Mouse (Mus musculus) limb, embryonic 13.5 days (tissue): ENCODE measurements around the gene Mxra7. TPM values are rescaled to one million over a fixed set of nuclear protein-coding genes. Genes with fewer than 3 reads are reported as not detected.

Experiments used
- ATAC-seq: fragments of 200-750 bp; cut with Nextera tagmentation; 2 replicates; pipeline ENCODE4 v1.8.0; 2017; ENCODE audit warnings: low read depth, moderate number of reproducible peaks, moderate TSS enrichment; ENCODE audit not compliant: low FRiP score
- H3K27ac ChIP-seq: fragments of 300-500 bp; sonication (generic); 2 replicates; pipeline ENCODE4 v1.5.1; 2015; ENCODE audit warnings: inconsistent platforms, mild to moderate bottlenecking, moderate library complexity
- H3K27me3 ChIP-seq: fragments of 300-500 bp; sonication (generic); 2 replicates; pipeline ENCODE4 v1.6.1; 2015; ENCODE audit warnings: mild to moderate bottlenecking, inconsistent platforms
- H3K36me3 ChIP-seq: fragments of 300-500 bp; sonication (generic); 2 replicates; pipeline ENCODE4 v1.6.1; 2015; ENCODE audit warnings: inconsistent platforms, mild to moderate bottlenecking, moderate library complexity
- H3K4me1 ChIP-seq: fragments of 300-500 bp; sonication (generic); 2 replicates; pipeline ENCODE4 v1.6.1; 2015; ENCODE audit warnings: inconsistent platforms
- H3K4me2 ChIP-seq: fragments of 300-500 bp; sonication (generic); replicated peaks from 2 replicates; pipeline ENCODE4 v1.6.1; 2015; ENCODE audit warnings: inconsistent platforms, mild to moderate bottlenecking, moderate library complexity
- H3K4me3 ChIP-seq: fragments of 300-500 bp; sonication (generic); 2 replicates; pipeline ENCODE4 v1.5.1; 2015; ENCODE audit warnings: moderate library complexity, mild to moderate bottlenecking, inconsistent platforms
- H3K9ac ChIP-seq: fragments of 300-500 bp; sonication (generic); 2 replicates; pipeline ENCODE4 v1.6.1; 2015; ENCODE audit warnings: mild to moderate bottlenecking, inconsistent platforms
- H3K9me3 ChIP-seq: fragments of 300-500 bp; sonication (generic); 2 replicates; pipeline ENCODE4 v1.6.1; 2016; ENCODE audit warnings: inconsistent platforms
- WGBS: fragments of 180-500 bp; shearing (Covaris S2); methylation state at CpG from one replicate; pipeline ENCODE4 v1.1.7; 2015; 5-methylcytosine and 5-hydroxymethylcytosine counted together
- polyA plus RNA-seq: library from polyadenylated mRNA; unstranded; fragments of >200 nt; fragmentation: Nextera tagmentation; extraction: Ambion mirVana; gene quantifications from 2 replicates; pipeline ENCODE4 v1.2.1, GENCODE M21; 2015

Gene Mxra7
- polyA plus RNA-seq, 1 experiment from 2014 or later = 17.1 TPM

DNA sequence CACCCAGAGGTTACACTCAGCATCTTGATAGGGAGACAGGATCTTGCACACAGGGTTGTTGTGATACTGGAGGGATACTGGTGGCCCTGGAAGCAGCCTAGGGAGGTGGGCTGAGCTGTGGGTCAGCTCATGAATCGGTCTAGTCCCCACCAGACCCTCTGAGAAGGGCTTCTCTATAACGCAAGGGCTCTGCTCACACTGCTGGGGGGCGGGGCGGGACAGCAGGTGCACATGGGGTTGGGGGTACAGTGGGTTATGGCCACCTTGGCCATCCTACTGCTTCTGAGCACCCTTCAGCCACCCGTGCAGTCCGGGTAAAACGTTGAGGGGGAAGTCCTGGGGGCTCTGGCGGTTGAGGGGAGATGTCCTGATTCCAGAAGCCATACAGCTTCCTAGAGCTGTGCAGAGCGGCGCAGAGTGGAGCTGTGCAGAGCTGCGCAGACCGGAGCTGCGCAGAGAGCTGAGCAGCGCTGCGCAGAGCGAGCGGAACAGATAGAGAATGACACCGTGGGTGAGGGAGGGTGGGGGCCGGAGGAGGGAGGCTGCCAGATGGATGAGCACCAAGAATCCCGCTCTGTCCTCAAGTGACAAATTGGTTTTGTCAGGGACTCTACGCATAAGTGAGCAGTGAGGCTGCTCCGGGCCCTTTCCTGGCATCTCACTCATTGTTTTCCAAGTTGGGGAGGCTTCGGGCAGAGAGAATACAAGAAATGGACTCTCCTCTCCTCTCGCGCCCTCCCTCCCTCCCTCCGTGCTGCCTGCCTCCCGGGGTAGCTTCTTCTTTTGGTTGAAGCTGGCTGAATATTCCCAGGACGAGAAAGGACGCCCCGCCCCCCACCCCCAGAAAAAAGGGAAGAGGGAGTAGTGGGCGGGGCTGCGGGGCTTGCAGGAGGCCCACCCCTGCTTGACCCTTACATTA lies 16.6 kb downstream of the Mxra7 start:
- Histone ChIP-seq H3K4me2 (peak overlapping the region; percentile 68), H3K27me3 (no peaks in the 10 kb centered on the region; the same call in 1 of the 2 replicates), H3K9me3 (no peaks in the 10 kb centered on the region), H3K4me1 (peaks cover 66% of the 10 kb centered on the region), H3K36me3 (no peaks in the 10 kb centered on the region), H3K27ac (peak overlapping the region; percentile 48; the same call in 1 of the 2 replicates), H3K9ac (peak overlapping the region; percentile 48), H3K4me3 (peak overlapping the region; percentile 38)
- ATAC-seq = 0 out of 2 replicates have a peak, but pooled peaks have one; percentile 46
- WGBS = 7% methylated on average over 31 of the region's 32 CpGs

GRCm38 (mm10) chr11:116810528-116810927 lies 17.3 kb downstream of the Mxra7 start:
- H3K4me3 ChIP-seq = no peak overlapping the region

DNA sequence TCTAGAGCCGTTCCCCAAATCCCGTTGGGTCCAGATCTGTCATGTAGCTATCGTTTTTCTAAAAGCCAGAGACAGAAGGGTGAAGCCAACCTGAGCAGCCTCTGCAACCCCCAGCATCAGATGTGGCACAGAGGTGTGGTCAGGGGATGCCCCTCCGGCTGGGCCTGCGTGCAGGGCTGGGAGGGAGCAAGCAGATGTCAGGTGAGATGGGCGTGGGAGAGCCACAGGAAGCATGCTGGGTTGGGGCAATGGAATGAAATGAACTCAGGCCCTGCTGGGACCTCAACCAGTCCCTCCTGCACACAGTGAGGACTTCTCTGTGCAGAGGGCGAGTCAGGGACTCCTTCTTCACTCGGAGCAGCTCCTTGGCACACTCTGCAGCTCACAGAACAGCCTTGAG lies 18.3 kb downstream of the Mxra7 start:
- Histone ChIP-seq H3K4me1 (peaks cover 55% of the 10 kb centered on the region), H3K9me3 (no peaks in the 10 kb centered on the region), H3K4me3 (no peak overlapping the region), H3K27ac (no peak overlapping the region), H3K36me3 (no peaks in the 10 kb centered on the region), H3K9ac (0 out of 2 replicates have a peak overlapping the region, but pooled peaks have one; percentile 35), H3K4me2 (no peak overlapping the region), H3K27me3 (no peaks in the 10 kb centered on the region; the same call in 1 of the 2 replicates)
- ATAC-seq = no peak
- WGBS = 78% methylated on average over 8 of the region's 8 CpGs

More at GRCm38 (mm10) chr11:116810528-116810927, 17.3 kb downstream of the Mxra7 start:
- no peak overlapping the region for H3K27ac ChIP-seq
- no peak overlapping the region for H3K4me2 ChIP-seq
- no peaks in the 10 kb centered on the region for H3K36me3 ChIP-seq
- H3K9ac ChIP-seq = no peak overlapping the region
- H3K4me1 ChIP-seq = peaks cover 65% of the 10 kb centered on the region
- ATAC-seq = no peak
- 68% methylated on average over 11 of the region's 11 CpGs for WGBS
- H3K9me3 ChIP-seq = no peaks in the 10 kb centered on the region
- no peaks in the 10 kb centered on the region; the same call in 1 of the 2 replicates for H3K27me3 ChIP-seq

DNA sequence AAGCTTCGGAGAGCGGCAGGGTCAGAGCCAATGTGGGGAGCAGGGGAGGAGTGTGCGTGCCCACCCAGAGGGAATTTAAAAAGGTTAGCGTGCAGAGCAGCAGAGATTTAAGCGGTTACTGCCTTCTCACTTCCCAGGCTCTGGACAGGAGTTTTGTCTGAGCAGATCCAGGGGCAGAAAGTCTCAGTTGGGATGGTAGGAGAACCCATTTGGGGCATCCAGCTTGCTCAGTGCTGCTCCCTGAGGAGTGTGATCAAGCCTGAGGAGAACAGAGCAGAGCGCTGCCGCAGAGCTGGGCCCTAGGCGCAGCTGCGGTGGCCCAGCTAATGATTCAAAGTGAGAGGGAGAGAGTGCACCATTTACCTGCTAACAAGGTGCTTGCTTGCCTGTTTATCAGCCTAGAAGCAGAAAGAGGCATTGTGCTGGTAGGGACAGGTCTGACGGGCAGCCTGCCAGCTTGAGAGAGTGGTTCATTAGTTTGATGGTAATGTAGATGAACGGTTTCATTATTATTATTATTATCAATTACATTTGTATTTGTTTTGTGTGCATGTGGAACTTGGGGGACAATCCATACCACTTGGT lies 18.9 kb downstream of the Mxra7 start:
- 79% methylated on average over 11 of the region's 11 CpGs for WGBS
- no peak overlapping the region for H3K27ac ChIP-seq
- no peaks in the 10 kb centered on the region for H3K36me3 ChIP-seq
- H3K4me1 ChIP-seq = peaks cover 49% of the 10 kb centered on the region
- no peak for ATAC-seq
- H3K4me2 ChIP-seq = no peak overlapping the region
- H3K4me3 ChIP-seq = no peak overlapping the region
- H3K9ac ChIP-seq = no peak overlapping the region
- no peaks in the 10 kb centered on the region; the same call in 1 of the 2 replicates for H3K27me3 ChIP-seq
- H3K9me3 ChIP-seq = no peaks in the 10 kb centered on the region

- Histone ChIP-seq H3K4me3 (no peak overlapping the region), H3K36me3 (no peaks in the 10 kb centered on the region), H3K9ac (no peak overlapping the region), H3K4me2 (0 out of 2 replicates have a peak overlapping the region, but pooled peaks have one; percentile 5), H3K4me1 (peaks cover 41% of the 10 kb centered on the region), H3K27ac (no peak overlapping the region; the same call in 1 of the 2 replicates), H3K27me3 (no peaks in the 10 kb centered on the region; the same call in 1 of the 2 replicates), H3K9me3 (no peaks in the 10 kb centered on the region)
- WGBS = 24% methylated on average over 7 of the region's 7 CpGs
- ATAC-seq = peak; percentile 21; the same call in 1 of the 2 replicates
Observed at GRCm38 (mm10) chr11:116807938-116808606, 19.8 kb downstream of the Mxra7 start.

DNA sequence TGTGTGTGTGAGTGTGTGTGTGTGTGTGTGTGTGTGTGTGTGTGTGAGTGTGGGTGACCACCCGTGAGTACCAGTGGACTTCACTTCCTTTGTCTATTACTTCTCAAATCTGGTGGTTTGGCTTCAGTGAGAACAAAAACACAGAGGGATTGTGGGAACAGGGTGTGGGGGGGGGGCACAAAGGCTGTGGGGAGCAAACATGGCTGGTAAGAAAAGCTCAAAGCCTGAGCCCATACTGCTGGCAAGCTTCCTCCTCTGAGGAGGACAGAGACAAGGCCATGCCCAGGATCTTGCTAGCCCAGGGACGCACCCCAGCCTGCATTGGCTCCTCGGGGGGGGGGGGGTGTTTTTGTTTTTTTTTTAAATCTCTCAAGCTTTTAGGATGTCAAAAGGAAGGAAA lies 20.3 kb downstream of the Mxra7 start:
- no peak overlapping the region for H3K4me3 ChIP-seq
- 74% methylated on average over 3 of the region's 3 CpGs for WGBS
- no peak overlapping the region for H3K27ac ChIP-seq
- H3K36me3 ChIP-seq = no peaks in the 10 kb centered on the region
- no peak for ATAC-seq
- H3K9me3 ChIP-seq = no peaks in the 10 kb centered on the region
- H3K4me2 ChIP-seq = no peak overlapping the region
- H3K27me3 ChIP-seq = no peaks in the 10 kb centered on the region; the same call in 1 of the 2 replicates
- H3K9ac ChIP-seq = no peak overlapping the region
- peaks cover 35% of the 10 kb centered on the region for H3K4me1 ChIP-seq

- H3K4me1 ChIP-seq = peaks cover 31% of the 10 kb centered on the region
- H3K4me2 ChIP-seq = no peak overlapping the region
- WGBS = 42% methylated on average over 7 of the region's 7 CpGs
- H3K4me3 ChIP-seq = no peak overlapping the region
- no peaks in the 10 kb centered on the region; the same call in 1 of the 2 replicates for H3K27me3 ChIP-seq
- H3K27ac ChIP-seq = no peak overlapping the region
- H3K9ac ChIP-seq = no peak overlapping the region; the same call in 1 of the 2 replicates
- ATAC-seq = no peak
- no peaks in the 10 kb centered on the region for H3K36me3 ChIP-seq
- no peaks in the 10 kb centered on the region for H3K9me3 ChIP-seq
Observed at GRCm38 (mm10) chr11:116807116-116807515, 20.7 kb downstream of the Mxra7 start.

DNA sequence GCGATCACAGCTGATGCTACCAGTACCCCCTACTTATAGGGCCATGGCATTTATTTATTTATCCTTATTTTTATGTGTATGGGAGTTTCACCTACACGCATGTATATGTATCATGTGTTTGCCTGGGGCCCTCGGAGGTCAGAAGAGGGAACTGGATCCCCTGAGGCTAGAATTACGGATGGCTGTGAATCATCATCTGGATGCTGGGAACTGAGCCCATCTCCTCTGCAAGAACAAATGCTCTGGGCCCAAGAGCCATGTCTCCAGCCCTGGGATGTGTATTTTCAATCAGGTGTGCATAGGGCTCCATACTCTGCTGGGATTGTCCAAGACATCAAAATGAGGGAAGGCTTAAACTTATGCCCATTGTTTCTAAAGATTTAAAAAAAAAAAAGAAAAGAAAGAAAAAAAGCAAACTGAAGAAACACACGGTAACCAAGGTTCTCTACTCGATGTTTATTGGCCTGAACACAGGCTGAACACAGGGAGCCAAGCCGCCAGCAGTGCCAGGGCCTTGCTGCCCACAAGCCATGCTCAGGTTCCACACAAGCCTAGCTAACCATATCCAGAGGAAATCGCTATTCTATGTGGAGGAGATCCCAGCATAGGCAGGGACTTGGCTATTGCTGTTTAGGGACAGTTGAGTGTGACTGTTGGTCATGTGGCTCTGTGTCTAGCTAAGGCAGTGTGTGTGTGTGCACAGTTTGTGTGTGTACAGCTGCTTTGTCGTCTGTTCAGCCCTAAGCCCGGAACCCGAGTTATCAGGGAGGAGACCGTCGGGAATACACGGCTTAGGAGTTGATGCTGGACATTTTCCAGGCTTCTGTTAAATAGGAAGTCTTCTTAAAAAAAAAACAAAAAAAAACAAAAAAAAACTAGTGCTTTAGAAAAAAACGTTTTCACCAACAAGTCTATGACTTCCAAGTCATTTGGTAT lies 21.4 kb downstream of the Mxra7 start:
- Histone ChIP-seq H3K36me3 (no peaks in the 10 kb centered on the region), H3K4me3 (no peak overlapping the region), H3K27ac (0 out of 2 replicates have a peak overlapping the region, but pooled peaks have one; percentile 4), H3K4me2 (no peak overlapping the region), H3K9me3 (no peaks in the 10 kb centered on the region), H3K4me1 (peaks cover 26% of the 10 kb centered on the region), H3K27me3 (no peaks in the 10 kb centered on the region; the same call in 1 of the 2 replicates), H3K9ac (peak overlapping the region; percentile 10; the same call in 1 of the 2 replicates)
- WGBS = 76% methylated on average over 15 of the region's 15 CpGs
- ATAC-seq = no peak

GRCm38 (mm10) chr11:116802709-116803108 lies 25.1 kb downstream of the Mxra7 start:
- Histone ChIP-seq H3K9me3 (no peaks in the 10 kb centered on the region), H3K27me3 (no peaks in the 10 kb centered on the region), H3K4me2 (no peak overlapping the region), H3K9ac (no peak overlapping the region), H3K27ac (no peak overlapping the region), H3K4me3 (no peak overlapping the region), H3K4me1 (peaks cover 15% of the 10 kb centered on the region), H3K36me3 (no peaks in the 10 kb centered on the region)
- no peak for ATAC-seq
- 88% methylated on average over 5 of the region's 5 CpGs for whole genome bisulfite sequencing

DNA sequence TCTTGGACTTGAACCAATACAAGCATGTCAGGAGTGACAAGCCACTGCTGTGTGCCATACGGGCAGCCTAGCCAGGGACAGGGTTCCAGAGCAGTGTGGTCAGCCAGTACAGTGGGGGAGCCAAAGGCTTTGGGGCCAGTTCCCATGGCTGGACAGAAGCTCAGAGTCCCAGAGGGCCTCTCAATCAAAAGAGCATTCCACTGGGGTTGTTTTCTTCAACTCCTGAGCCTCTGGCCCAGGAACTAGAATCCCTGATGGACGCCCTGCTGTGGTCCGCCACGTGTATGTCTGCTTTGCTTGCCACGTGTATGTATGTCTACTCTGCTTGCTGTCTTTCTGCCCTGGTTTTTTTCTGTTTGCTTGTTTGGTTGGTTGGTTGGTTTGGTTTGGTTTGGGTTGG lies 26.7 kb downstream of the Mxra7 start:
- Histone ChIP-seq H3K9me3 (no peaks in the 10 kb centered on the region), H3K4me1 (0 out of 2 replicates have a peak, but pooled peaks cover 5% of the 10 kb centered on the region), H3K36me3 (no peaks in the 10 kb centered on the region), H3K27ac (no peak overlapping the region), H3K4me2 (no peak overlapping the region), H3K9ac (no peak overlapping the region), H3K27me3 (no peaks in the 10 kb centered on the region), H3K4me3 (no peak overlapping the region)
- 72% methylated on average over 5 of the region's 5 CpGs for WGBS
- ATAC-seq = no peak

DNA sequence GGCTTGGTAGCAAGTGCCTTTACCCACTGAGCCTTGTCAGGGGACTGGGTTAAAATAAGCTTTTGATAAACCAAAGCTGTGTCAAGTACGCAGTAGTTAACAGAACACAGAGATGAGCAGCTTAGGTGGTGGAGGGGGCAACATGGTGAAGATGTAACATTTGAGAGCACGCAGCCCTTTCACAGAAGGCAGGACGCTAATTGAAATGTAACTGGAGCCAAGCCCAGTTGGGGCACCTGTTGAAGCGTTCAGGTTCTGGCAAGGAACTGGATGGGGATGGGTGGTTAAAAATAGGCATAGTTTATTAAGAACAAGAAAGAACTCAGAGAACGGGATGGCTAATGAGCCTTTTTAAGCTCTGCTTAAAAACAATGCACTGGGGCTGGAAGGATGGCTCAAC lies 28.5 kb downstream of the Mxra7 start:
- no peak overlapping the region for H3K4me2 ChIP-seq
- H3K4me3 ChIP-seq = no peak overlapping the region
- no peak overlapping the region for H3K9ac ChIP-seq
- H3K9me3 ChIP-seq = no peaks in the 10 kb centered on the region
- no peak for ATAC-seq
- 84% methylated on average over 5 of the region's 5 CpGs for whole genome bisulfite sequencing
- H3K27me3 ChIP-seq = no peaks in the 10 kb centered on the region
- 0 out of 2 replicates have a peak, but pooled peaks cover 5% of the 10 kb centered on the region for H3K4me1 ChIP-seq
- H3K27ac ChIP-seq = no peak overlapping the region
- H3K36me3 ChIP-seq = no peaks in the 10 kb centered on the region
